Mouse (Mus musculus) thymus, postnatal 14 days (tissue): ENCODE data around the gene Ctnnbl1.

Experiments
- DNase-seq: peaks from one replicate; pipeline ENCODE4 v3.0.0; 2021

The Ctnnbl1 gene

GRCm38 (mm10) chr2:157736854-157737850, at the start of gene Ctnnbl1:
Gene Ctnnbl1 (plus strand): TSS chr2:157737401.
- DNase-seq: peak; percentile 99

GRCm38 (mm10) chr2:157687506-157687905, 49.7 kb upstream of the Ctnnbl1 start:
- no peak for DNase-seq

- no peak for DNase-seq
These were observed 45.7 kb upstream of the Ctnnbl1 start for GRCm38 (mm10) chr2:157691266-157692105.

GRCm38 (mm10) chr2:157692365-157692932, 44.8 kb upstream of the Ctnnbl1 start:
- DNase-seq: no peak

GRCm38 (mm10) chr2:157693576-157693975, 43.6 kb upstream of the Ctnnbl1 start:
- DNase-seq: no peak

- no peak for DNase-seq
These were observed 40.9 kb upstream of the Ctnnbl1 start for GRCm38 (mm10) chr2:157696297-157696731.

- DNase-seq: no peak
These were observed 34.0 kb upstream of the Ctnnbl1 start for GRCm38 (mm10) chr2:157703155-157703554.

- no peak for DNase-seq
These were observed 32.0 kb upstream of the Ctnnbl1 start for GRCm38 (mm10) chr2:157704991-157705776.

- DNase-seq: no peak
These were observed 31.4 kb upstream of the Ctnnbl1 start for GRCm38 (mm10) chr2:157705777-157706158.

- no peak for DNase-seq
These were observed 29.8 kb upstream of the Ctnnbl1 start for GRCm38 (mm10) chr2:157707191-157707923.

- no peak for DNase-seq
These were observed 24.5 kb upstream of the Ctnnbl1 start for GRCm38 (mm10) chr2:157712677-157713076.

GRCm38 (mm10) chr2:157715586-157716191, 21.5 kb upstream of the Ctnnbl1 start:
- no peak for DNase-seq

- no peak for DNase-seq
These were observed 18.8 kb upstream of the Ctnnbl1 start for GRCm38 (mm10) chr2:157718441-157718840.

GRCm38 (mm10) chr2:157723883-157724573, 13.2 kb upstream of the Ctnnbl1 start:
- DNase-seq: no peak

GRCm38 (mm10) chr2:157724574-157724914, 12.7 kb upstream of the Ctnnbl1 start:
- DNase-seq: no peak

- peak; percentile 56 for DNase-seq
These were observed 7.4 kb downstream of the Ctnnbl1 start for GRCm38 (mm10) chr2:157744619-157745018.

GRCm38 (mm10) chr2:157745735-157746134, 8.5 kb downstream of the Ctnnbl1 start:
- peak; percentile 47 for DNase-seq

GRCm38 (mm10) chr2:157746558-157746957, 9.4 kb downstream of the Ctnnbl1 start:
- DNase-seq: peak; percentile 74

GRCm38 (mm10) chr2:157747989-157748388, 10.8 kb downstream of the Ctnnbl1 start:
- no peak for DNase-seq

- no peak for DNase-seq
These were observed 13.3 kb downstream of the Ctnnbl1 start for GRCm38 (mm10) chr2:157750481-157750880.
